Mouse (Mus musculus): ENCODE results near the gene Zfp362.

Gene Zfp362

DNA sequence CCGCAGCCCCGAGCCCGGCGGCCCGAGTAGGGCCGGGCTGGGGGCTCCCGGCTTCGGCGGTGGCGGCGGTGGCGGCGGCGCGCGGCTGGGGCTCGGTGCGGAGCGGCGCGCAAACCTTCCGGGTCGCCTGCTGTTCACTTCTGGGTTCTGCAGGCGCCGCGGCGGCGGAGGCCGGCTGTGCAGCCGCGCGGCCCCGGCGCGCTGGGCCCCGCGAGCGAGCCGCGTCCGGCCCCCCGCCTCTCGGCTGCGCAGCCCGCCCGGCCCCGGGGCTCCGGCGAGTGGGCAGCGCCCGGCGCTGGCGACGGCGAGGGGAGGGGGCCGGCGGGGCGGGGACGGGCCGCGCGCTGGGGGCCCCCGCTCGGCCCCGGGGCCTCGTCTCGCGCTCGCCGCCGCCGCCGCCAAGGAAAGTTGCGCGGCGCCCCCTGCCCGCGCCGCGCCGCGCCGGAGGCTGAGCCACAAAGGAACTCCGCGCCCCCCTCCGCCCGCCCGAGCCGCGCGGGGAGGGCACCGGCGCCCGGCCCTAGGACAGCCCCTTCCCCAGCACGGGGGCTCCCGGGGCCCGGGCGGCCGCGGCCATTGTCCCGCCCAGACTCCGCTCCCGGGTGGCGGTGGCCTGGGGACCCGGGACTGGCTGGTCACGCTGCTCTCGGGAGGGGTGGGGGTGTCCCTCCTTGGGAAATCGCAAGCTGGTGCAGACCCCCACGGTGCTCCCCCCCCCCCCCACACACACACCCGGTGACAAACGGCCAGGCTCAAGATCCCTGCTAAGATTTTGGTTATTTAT is at the start of gene Zfp362:
Gene Zfp362 (minus strand): TSS at position 3 of the 784 bp plus-strand sequence.
- peak; percentile 55 for DNase-seq

DNA sequence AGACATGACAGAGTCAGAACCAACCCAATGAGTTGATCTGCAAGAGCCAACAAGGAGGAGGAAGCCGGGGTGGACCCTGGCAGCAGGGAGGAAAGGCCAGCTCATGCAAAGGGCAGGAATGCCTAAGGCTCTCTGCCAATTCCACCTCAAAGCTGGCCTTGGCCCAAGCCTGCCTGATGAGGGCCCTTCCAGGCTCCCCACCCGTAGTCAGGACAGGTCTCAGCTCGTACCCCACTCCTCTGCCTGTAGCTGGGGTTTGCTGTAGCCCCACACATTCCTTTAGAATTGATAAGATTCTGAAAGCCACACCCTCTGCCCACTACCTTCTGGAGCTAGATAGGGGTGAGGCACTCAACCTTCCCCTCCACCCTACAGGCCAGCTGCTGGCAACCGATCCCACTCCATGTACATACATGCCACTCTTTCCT is 49.8 kb upstream of the Zfp362 start:
- DNase-seq, result peak; percentile 86

DNA sequence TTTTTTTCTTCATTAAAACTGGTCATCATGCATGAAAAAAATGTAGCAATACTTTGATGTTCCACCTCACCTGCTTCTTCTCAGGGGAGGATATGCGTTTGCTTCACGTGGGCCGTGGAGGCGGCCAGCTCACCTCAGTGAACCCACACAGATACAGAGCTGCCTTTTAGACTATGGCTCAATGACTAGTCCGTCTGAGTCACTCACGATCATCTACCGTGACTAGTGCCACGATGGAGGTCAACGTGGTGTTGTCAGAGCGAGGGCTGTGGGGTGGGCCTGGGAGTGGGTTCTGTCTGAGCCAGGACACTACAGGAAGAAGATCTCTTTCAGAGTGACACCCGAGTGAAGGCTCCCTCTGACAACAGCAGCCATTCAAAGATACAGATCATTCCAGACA is 47.3 kb upstream of the Zfp362 start:
- no peak for DNase-seq

DNA sequence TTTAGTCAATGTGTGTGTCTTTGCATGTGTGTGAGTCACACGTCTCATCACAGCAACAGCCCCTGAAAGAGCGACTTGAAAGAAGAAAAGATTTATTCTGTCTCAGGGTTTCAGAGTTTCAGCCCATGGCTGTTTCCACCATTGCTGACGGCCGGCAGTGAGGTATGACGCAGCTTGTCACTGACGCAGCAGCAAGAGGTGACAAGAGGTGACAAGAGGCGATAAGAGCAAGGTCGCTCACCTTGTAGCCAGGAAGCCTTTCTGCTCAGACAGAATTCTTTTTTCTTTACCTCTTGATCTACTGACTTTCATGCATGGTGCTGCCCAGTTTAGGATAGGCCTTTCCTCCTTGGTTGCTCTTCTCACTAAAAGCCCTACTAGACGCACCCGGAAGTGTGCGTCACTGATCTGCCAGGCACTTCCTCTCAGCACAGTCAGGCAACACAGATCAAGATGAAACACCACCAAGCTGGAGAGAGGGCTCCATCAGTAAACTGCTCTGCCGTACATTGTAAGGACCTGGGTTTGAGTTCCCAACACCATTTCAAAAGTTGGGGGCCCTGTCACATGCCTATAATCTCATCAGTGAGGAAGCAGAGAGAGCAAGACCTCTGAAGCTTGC is 46.5 kb upstream of the Zfp362 start:
- DNase-seq, result no peak

DNA sequence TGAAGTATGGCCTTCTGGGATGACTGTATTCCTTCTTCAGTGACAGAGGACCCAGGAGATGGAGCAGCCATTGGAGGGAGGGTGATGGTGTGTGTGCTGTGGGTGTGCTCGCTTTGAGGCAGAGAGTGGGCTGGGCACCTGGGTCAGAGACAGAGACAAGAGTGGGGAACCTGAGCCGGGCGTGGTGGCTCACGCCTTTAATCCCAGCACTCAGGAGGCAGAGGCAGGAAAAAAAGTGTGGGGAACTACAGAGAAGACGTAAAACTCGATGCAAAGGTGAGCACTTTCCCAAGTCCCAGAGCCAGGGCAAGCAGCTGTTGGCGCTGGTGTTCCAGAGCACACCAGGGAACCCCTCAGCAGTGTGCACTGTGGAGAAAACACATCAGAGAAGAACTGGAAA is 43.8 kb upstream of the Zfp362 start:
- DNase-seq, result no peak

DNA sequence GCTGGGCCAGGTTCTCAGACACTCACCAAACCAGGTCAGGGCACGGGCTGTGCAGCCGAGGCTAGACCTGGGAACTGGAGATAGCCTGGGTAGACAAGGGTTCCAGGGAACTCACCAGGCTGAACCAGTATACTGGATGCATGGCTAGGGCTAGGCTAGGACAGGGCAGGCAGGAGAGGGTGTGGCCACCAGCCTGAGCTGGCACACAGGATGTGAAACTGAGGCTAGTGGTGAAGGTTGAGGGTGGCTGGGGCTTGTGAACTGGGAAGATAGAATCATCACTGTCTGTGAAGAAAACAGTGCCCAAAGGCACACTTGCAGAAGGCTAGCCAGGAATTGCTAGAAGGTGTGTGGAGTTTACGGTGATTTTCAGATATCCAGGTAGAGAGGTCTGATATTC is 43.1 kb upstream of the Zfp362 start:
- DNase-seq, result no peak

DNA sequence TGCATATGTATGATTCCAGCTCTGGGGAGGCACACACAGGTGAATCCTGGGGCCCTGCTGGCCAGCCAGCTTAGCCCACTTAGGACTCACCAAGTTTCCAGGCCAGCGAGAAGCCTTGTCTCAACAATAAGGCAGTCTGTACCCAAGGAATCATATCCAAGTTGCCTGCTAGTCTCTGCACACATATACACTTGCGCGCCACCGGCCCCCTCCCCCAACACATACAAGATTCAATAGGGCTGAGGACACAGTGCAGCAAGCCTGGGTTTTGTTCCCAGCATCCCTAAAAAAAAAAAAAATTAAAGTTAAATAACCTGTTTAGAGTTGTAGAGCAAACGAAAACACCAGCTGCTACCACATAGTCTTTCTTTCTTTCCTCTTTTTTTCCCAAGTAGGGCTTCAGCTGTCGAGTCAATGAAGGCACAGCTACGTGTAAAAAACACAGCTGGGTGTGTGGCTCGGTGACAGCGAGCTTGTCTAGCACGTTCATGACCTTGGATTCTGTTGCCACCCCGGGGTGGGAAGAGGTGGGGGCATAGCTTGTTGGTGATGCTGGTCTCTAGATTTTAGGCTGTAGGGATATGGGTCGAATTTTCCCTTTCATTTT is 39.6 kb upstream of the Zfp362 start:
- DNase-seq, result no peak

DNA sequence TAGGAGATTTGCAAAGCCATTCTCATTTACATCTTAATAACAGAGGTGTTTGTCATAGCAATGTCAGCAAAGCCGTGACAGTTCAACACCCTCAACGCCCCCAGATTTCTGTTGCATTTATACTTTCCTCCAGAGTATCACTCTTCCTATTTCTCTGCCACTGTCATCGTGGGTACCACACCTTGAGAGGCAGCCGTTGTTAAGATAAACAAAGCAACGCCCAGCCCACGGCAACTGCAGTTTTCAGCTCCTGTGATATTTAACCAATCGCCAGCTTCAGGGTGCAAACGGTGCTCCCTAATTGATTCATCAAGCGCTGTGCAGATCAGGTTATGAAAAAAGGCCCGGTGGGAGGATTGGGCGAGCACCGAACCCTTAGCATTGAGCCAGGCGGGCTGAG is 38.7 kb upstream of the Zfp362 start:
- no peak for DNase-seq

DNA sequence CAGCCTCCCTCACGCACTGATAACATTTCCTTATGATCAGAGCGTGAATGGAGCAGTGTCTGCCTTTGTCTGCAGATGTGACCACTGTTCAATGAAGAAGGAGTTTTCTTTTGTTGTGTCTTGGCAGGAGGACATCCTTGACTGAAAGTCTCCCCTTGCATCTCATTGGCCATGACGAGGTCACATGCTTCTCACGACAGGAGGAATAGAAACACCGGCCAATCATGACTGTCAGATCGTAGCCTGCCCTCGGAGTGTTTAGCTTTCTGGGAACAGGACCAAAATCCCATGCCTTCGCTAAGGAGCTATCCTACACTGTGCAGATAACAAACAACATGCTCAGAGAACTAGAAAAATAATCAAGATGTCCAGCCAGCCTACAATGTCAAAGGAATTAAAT is 35.4 kb upstream of the Zfp362 start:
- DNase-seq, result no peak

DNA sequence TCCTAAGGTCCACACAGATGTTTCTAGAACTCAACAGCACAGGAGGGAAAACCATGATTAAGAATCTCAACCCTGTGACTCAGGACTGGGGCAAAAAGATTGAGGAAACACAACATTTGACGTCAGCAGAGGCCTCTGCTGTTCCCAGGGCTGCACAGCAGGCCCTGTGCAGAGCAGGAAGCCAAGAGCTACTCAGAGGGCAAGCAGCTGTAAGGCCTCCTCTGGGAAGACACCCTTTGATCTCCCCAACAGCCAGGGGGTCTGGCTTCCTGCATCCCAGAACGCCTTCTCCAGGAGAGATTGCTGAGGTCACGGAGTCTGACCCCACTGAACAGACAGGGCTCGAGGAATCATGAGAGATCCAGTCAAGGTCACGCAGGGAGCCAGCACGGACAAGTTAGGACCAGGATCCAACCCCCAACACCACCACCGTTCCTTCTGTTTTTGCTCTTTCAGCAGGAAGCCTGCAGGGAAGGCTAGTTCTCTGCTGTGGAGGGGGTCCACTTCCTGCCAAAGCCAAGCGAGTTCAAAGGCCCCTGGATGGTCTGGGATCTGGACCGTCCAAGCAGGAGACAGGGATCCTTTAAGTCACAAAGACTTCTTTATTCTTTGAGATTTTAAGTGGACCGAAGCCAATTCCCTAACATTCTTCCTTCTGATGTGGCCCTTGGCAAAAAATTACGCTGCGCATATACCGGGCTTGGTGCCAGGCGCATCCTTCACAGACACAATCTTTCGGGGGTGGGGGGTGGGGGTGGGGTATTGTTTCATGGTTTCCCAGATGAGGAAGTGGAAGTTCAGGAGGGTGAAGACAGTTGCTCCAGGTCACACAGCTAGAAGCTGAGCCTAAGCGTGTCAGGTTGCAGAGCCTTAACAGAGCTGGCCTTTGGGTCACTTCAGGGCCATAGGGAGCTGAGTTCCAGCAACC is 34.2 kb upstream of the Zfp362 start:
- DNase-seq, result peak; percentile 47

DNA sequence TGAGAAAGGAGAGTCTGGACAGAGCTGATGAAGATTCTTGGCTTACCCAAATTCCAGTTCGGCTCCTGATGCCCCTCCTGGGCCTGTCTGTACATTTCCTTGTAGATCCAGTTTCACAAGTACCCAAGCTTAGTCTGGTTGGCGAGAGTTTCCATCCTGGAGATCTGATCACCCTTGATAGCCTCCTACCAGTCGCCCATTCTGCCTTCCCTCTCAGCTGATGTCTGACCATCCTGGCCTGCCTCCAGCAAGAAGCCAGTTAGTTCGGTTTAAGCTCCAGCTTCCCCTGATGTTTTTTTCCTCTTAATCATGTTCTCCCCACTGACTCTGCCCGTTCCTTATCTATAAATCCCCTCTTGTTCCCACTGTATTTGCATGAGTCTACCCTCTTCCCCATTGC is 32.4 kb upstream of the Zfp362 start:
- no peak for DNase-seq

DNA sequence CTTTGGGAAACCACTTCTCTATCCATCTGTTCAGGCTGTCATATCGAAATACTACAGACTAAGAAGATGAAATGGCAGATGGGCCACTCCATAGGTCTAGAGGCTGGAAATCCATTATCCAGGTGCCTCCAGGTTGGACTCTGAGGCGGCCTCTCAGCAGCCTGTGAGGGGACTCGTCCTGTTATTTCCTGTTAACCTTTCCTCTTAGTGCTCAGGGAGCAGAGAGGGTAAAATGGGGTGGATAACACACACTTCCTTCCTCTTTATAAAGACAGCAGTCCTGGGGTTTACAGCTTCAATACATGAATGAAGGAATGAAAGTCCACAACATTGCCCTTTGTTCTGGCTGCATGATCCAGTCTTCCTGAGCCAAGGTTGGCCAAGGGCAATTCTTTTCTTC is 18.3 kb upstream of the Zfp362 start:
- no peak for DNase-seq

DNA sequence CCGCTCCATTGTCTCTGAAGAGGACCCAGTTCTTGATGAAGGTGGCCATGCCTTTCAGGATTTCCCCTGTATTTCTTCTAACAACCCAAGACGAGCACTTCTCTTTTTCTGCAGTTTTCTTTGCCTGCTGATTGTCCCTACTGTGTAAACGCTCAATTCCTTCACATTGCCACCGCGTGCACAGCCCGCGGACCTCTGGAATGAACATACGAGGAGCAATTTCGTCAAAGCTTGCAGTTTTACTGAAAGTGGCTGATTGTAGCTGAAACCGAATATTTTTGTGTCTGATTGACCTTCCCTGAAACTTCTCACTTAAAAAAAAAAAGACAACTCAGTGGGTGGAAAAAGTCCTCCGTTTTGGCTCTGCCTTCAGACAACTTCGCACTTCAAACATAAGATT is 14.7 kb upstream of the Zfp362 start:
- no peak for DNase-seq

DNA sequence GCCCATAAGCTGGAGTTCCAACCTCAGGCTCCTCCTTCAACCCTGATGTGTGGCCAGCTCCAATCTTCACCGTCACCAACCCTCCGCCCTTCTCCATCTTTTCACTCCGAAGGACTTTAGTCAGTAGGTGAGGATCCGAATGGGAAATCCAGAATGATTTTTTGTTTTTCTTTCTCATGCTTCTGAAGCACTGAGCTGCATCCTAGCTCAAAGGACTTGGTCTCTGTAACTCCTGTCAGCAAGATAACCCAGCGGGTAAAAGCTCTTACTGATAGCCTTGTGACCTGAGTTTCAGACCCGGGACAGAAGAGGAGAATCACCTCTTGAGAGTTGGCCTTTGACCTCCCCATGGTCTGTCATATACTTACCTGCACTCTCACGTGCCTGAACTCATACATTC is 11.2 kb upstream of the Zfp362 start:
- DNase-seq, result no peak

DNA sequence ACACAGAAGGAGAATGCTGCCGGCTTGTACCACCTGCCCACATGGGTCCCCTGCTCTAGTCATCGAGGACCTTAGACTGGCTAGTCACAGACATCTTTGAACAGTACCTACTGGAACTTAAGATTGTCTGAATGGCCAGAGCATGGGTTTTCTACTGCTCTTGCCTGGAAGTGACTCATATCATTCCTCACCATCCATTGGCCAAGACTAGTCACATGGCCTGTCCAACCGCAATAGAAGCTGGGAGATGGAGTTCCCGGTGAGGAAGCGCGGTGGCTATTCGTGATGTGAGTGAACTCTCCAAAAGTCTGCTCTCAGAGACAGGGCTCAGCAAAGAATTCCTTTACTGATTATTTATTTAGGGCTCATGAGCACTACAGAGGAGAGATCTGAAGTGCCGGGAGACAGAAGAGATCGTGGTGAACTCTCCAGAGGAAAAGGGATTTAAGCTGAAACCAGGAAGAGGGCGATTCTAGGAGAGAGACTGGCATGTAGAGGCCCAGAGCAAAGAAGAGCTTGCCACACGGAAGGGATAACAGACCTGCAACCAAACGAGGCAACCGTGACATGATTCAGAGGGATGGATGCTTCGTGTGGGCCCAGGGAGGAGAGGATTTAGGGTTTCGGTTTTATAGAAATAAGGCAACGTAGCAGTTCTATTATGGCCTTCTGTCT is 5.7 kb upstream of the Zfp362 start:
- DNase-seq, result peak; percentile 93

DNA sequence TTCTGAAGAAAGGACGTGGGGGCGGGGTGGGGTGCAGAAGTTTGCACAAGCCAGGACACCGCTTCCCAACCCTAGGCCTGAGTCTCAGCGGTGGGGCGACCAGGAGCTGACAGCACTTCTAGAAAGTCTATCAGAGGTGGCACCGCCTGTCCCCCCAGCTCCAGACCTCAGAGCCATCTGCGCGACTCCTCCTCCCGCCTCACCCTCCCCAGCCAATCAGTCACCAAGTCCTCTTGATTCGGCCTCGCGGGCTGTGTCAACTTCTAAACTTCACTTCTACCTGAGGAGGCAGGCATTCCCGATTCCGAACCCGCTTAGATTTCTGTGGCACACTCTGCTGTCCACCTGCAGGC is 958 bp upstream of the Zfp362 start:
- DNase-seq, result peak; percentile 78

DNA sequence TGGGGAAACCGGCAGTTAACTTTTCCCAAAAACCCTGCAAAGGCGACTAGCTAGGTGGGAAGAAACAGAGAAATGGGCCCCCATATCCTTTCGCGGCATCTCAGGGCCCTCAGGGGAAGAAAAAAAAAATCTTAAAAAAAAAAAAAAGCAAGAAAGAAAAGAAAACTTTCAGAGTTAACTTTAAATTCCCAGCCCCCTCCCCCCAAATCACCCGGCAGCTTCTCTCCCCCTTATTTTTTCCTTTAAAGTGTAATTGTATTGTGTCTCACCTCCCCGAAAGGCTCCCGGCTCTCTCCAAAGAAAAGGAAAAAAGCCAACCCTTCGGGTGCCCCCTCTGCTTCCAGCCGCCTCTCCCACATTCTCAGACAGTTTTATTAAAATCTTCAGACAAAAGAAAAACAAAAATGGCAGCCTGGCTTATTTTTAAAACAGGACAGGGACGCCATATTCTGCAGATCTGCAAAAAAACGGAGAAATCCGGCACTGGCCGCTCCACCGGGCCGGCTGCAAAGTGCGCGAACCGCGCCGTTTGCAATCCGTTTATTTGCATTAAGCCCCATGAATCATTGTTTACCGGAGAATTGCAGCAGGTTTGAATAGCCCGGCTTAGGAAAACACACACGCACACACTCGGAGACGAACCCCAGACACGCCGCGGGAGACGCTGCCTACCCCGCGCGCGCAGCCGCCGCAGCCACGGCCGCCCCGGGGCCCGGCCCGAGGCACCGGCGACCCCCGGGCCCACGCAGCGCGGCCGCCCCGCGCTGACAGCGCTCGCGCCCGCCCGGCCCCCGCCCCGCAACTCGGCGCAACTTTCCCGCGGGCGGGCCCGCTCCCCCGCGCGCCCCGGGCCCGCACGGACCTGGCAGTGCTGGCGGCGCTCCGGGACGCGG is 449 bp downstream of the Zfp362 start:
- DNase-seq, result peak; percentile 46

DNA sequence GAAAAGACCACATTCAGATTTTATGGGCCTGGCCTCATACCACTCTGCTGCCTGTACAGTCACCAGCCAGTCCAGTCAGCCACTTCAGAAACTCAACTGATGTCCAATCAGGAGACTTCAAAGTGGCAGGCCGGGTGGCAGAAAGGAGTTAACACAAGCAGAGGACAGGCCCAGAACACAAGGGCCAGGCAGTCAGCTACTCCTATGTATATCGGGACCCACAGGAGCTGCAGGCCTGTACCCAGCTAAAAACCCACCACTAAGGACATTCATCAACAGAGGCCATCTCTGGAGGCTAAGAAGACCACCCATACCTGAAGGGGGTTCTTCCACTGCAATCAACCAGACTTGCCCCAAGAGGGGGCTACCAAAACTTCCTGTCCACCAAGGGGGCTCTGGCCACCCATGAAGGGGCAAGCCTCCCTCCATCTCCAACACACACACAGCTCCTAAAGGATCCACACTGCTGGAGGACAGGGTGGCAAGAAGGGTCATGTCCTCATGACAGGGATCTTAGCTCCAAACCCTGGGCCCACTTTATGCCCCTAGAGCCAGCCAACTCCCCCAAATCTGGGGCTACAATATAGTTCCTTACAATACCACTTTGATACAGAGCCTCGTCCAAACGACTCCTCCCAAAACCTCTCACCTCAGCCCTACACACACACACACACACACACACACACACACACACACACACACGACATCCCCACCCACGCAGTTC is 1.3 kb downstream of the Zfp362 start:
- peak; percentile 30 for DNase-seq

DNA sequence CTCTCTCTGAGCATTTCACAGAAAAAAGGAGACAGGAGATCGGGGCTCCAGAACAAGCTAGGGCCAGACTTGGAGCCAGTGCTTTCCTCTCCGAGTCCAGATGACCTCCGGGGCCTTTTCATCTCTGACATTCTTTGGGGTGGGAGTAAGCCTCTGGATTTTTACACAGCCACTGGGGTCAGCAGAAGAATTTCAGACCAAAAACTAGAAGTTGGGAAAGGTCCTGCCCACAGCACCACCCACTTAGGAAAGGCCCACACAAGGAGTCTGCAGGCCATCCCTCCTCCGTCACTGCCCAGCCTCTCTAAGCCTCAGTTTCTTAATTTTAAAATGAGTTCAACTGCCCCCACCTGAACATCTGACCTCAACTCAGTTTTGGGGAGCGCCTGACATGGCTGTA is 2.3 kb downstream of the Zfp362 start:
- no peak for DNase-seq

DNA sequence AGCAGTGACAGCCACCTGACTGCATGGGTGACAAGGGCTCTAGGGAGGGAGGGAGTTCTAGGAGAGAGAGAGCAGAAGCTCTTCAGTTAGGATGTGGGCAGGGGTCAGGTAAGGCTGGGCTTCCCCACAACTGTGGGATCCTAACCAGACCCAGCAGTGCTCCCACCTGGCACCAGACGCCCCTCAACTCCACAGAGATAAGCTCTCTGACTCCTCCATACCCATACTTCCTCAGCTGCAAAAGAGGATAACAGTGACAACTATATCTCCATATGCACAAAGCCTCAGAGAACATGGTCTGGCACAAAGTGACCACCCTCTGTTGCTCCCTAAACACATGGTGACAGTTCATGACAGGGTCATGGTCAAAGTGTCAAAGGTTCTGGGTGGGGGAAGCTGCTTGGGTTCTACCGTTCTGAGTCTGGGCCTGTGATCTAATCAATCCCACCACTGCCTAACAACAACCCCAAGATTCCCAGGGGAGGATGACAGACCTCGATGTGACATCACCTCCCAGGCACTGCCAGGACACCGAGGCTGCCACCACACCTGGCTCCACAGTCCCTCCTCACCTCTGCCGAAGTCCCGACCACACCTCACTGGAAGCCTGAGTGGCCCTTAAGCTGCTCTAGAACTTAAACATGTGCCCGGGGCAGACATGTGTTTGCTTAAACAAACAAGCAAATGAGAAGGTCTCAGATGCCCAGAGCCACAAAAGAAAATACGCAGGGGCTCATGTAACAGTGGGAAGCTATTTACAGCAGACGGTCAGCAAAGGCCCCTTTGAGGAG is 4.0 kb downstream of the Zfp362 start:
- DNase-seq, result peak; percentile 74
